Mouse (Mus musculus): Measurements from ENCODE around the gene Eif2s1.

DNA sequence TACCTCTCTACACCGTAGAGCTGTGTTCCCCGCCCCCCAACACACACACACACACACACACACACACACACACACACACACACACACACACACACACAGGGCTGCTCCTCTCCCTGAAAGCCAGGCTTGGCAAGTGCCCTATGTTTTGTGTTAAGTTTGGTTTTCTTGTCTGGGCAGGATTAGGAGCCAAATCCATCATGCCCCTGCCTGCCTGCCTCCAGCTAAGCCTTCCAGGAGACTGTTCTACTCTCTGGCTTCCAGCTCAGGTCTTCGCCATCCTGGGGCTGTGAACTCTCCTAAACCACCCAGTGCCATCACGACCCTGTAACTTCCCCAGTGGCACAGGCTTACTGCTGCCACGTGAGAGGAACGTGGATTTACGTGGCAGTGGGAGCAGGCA, 42.9 kb downstream of the Eif2s1 start:
- TF ChIP-seq CTCF (IDR thresholded peaks at IDR 0.05) (no peak), EP300 (IDR thresholded peaks at IDR 0.05) (no peak)

All from lung, postnatal 0 days (tissue).